Mouse (Mus musculus): ENCODE measurements around the gene Angptl2.

- no peak for TF ChIP-seq POLR2A (IDR thresholded peaks at IDR 0.05; ENCODE audit: borderline replicate concordance, extremely low read depth, insufficient read depth, insufficient read length, poor library complexity, severe bottlenecking)
- no peak for TF ChIP-seq CTCF (IDR thresholded peaks at IDR 0.05; ENCODE audit: borderline replicate concordance, extremely low read depth, insufficient read depth, insufficient read length)
Observed at GRCm38 (mm10) chr2:33260772-33261171, 44.9 kb downstream of the Angptl2 start.
